Mouse (Mus musculus) heart, embryonic 15.5 days (tissue): ENCODE data around the gene Dnaaf2. TPM values are rescaled to one million over a fixed set of nuclear protein-coding genes. Genes with fewer than 3 reads are reported as not detected.

Source experiments
- ATAC-seq: fragments of 200-750 bp; cut with Nextera tagmentation; replicated peaks from 2 replicates; pipeline ENCODE4 v1.8.0; 2017; ENCODE audit warnings: low read depth, moderate TSS enrichment; ENCODE audit not compliant: insufficient number of reproducible peaks, insufficient read depth, low FRiP score
- H3K27ac ChIP-seq: fragments of 300-500 bp; sonication (generic); 2 replicates; pipeline ENCODE4 v1.5.1; 2015; ENCODE audit warnings: mild to moderate bottlenecking, inconsistent platforms
- H3K27me3 ChIP-seq: fragments of 300-500 bp; sonication (generic); 2 replicates; pipeline ENCODE4 v1.6.1; 2015; ENCODE audit warnings: inconsistent platforms
- H3K36me3 ChIP-seq: fragments of 300-500 bp; sonication (generic); 2 replicates; pipeline ENCODE4 v1.6.1; 2015; ENCODE audit warnings: mild to moderate bottlenecking, inconsistent platforms
- H3K4me1 ChIP-seq: fragments of 300-500 bp; sonication (generic); replicated peaks from 2 replicates; pipeline ENCODE4 v1.6.1; 2015; ENCODE audit warnings: inconsistent platforms
- H3K4me2 ChIP-seq: fragments of 300-500 bp; sonication (generic); 2 replicates; pipeline ENCODE4 v1.6.1; 2015; ENCODE audit warnings: inconsistent platforms, mild to moderate bottlenecking, moderate library complexity
- H3K4me3 ChIP-seq: fragments of 300-500 bp; sonication (generic); 2 replicates; pipeline ENCODE4 v1.5.1; 2015; ENCODE audit warnings: mild to moderate bottlenecking, inconsistent platforms
- H3K9ac ChIP-seq: fragments of 300-500 bp; sonication (generic); 2 replicates; pipeline ENCODE4 v1.6.1; 2015; ENCODE audit warnings: mild to moderate bottlenecking, inconsistent platforms
- H3K9me3 ChIP-seq: fragments of 300-500 bp; sonication (generic); replicated peaks from 2 replicates; pipeline ENCODE4 v1.6.1; 2016; ENCODE audit warnings: inconsistent platforms
- WGBS: fragments of 180-500 bp; shearing (Covaris S2); methylation state at CpG from one replicate; pipeline ENCODE4 v1.1.7; 2015; ENCODE audit warnings: mixed read lengths; 5-methylcytosine and 5-hydroxymethylcytosine counted together
- microRNA-seq: library from miRNA; unstranded; fragments of <30 nt; microRNA quantifications from one replicate; pipeline ENCODE4, GENCODE M21; 2016
- polyA plus RNA-seq: library from polyadenylated mRNA; unstranded; fragments of >200 nt; fragmentation: Nextera tagmentation; extraction: Ambion mirVana; gene quantifications from 2 replicates; pipeline ENCODE4 v1.2.1, GENCODE M21; 2015

Dnaaf2 gene
- polyA plus RNA-seq, 1 experiment from 2014 or later, result 6.1 TPM

- Histone ChIP-seq H3K36me3 (no peaks in the 10 kb centered on the region), H3K27me3 (no peaks in the 10 kb centered on the region), H3K9me3 (no peaks in the 10 kb centered on the region), H3K4me3 (no peak overlapping the region), H3K9ac (no peak overlapping the region), H3K4me2 (no peak overlapping the region), H3K4me1 (no peaks in the 10 kb centered on the region), H3K27ac (no peak overlapping the region)
- 87% methylated on average over 7 of the region's 7 CpGs for WGBS
- ATAC-seq, result no peak; the same call in 1 of the 2 replicates
Observed at GRCm38 (mm10) chr12:69139841-69140240, 58.4 kb downstream of the Dnaaf2 start.

DNA sequence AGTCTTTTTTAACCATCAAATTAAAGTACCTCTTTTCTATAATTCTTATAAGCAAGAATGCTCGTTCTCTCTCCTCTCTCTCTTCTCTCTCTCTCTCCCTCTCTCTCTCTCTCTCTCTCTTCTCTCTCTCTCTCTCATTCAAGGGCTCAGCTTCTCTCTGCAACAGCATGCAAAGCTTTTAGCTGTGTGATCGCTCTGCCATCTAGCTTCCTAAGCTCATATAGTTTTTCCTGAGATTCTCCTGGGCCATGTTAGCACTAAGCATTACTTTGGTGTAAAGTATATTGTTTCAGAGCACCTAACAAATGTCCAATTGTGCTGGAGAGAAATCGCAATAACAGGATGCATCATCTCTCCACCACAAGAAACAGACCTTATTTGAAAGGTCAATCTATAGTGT lies 59.0 kb downstream of the Dnaaf2 start:
- WGBS, result 84% methylated on average over 3 of the region's 3 CpGs
- H3K4me3 ChIP-seq, result no peak overlapping the region
- H3K36me3 ChIP-seq, result no peaks in the 10 kb centered on the region
- no peaks in the 10 kb centered on the region for H3K27me3 ChIP-seq
- no peaks in the 10 kb centered on the region for H3K9me3 ChIP-seq
- no peaks in the 10 kb centered on the region for H3K4me1 ChIP-seq
- H3K9ac ChIP-seq, result no peak overlapping the region
- no peak overlapping the region for H3K4me2 ChIP-seq
- no peak for ATAC-seq
- H3K27ac ChIP-seq, result no peak overlapping the region

Small RNA genes lying within 50 kb of the gene (microRNA-seq; reads per million reads assigned to microRNA genes)
- gene Gm47287, result not detected
- gene Gm47295, result 0.63 reads per million

Other genes starting within 250 kb of the Dnaaf2 start
- 1,037 and 1,363 TPM in 2 replicates for gene Rps29, start 39.2 kb downstream of the Dnaaf2 start, polyA plus RNA-seq
- gene Lrr1, start 29.6 kb downstream of the Dnaaf2 start, polyA plus RNA-seq, result 10.4 and 12.6 TPM in 2 replicates
- 376 and 496 TPM in 2 replicates for gene Rpl36al, start 14.3 kb downstream of the Dnaaf2 start, polyA plus RNA-seq
- gene Mgat2, start 14.3 kb downstream of the Dnaaf2 start, polyA plus RNA-seq, result 40.1 and 45.2 TPM in 2 replicates
- 14.3 and 16.2 TPM in 2 replicates for gene Gm49383, start 1.3 kb downstream of the Dnaaf2 start, polyA plus RNA-seq
- 11.2 and 15.0 TPM in 2 replicates for gene Gm49384, start 5.8 kb upstream of the Dnaaf2 start, polyA plus RNA-seq
- 12.7 and 16.0 TPM in 2 replicates for gene Pole2, start 29.8 kb upstream of the Dnaaf2 start, polyA plus RNA-seq
- gene Klhdc1, start 42.7 kb upstream of the Dnaaf2 start, polyA plus RNA-seq, result 8.0 and 10.9 TPM in 2 replicates
- 122 and 123 TPM in 2 replicates for gene Klhdc2, start 98.3 kb upstream of the Dnaaf2 start, polyA plus RNA-seq
- 57.6 and 59.3 TPM in 2 replicates for gene Nemf, start 158.7 kb upstream of the Dnaaf2 start, polyA plus RNA-seq
- 38.2 and 40.5 TPM in 2 replicates for gene Arf6, start 173.7 kb upstream of the Dnaaf2 start, polyA plus RNA-seq
- 1.1 and 1.5 TPM in 2 replicates for gene Gm9887, start 174.0 kb upstream of the Dnaaf2 start, polyA plus RNA-seq